Mouse (Mus musculus) liver, embryonic 14.5 days (tissue): ENCODE measurements around the gene Gm13103. TPM values are rescaled to one million over a fixed set of nuclear protein-coding genes. Genes with fewer than 3 reads are reported as not detected.
"Not testable (repeated sequence)": the region's sequence is repeated elsewhere in the genome, so short reads cannot be mapped to it uniquely, and the experiment has no call there.

ENCODE experiments used
- ATAC-seq: fragments of 200-750 bp; cut with Nextera tagmentation; 2 replicates; pipeline ENCODE4 v1.8.0; 2017; ENCODE audit warnings: moderate number of reproducible peaks, mild to moderate bottlenecking, moderate library complexity; ENCODE audit not compliant: insufficient read depth
- DNase-seq, 3 experiments: peaks; one replicate each; pipeline ENCODE4 v3.0.0-alpha.2; 2012 to 2013; ENCODE audit warnings: low read depth in 3 of 3, low spot score in 3 of 3
- H3K27ac ChIP-seq: fragments of 300-500 bp; sonication (generic); 2 replicates; pipeline ENCODE4 v1.5.1; 2014; ENCODE audit warnings: moderate library complexity, mild to moderate bottlenecking, control low read depth, inconsistent platforms
- H3K27me3 ChIP-seq: fragments of 300-500 bp; sonication (generic); 2 replicates; pipeline ENCODE4 v1.6.1; 2014; ENCODE audit warnings: mild to moderate bottlenecking, low read length, moderate library complexity; ENCODE audit not compliant: control insufficient read depth, insufficient read depth
- H3K36me3 ChIP-seq: fragments of 300-500 bp; sonication (generic); replicated peaks from 2 replicates; pipeline ENCODE4 v1.6.1; 2014; ENCODE audit warnings: low read depth; ENCODE audit not compliant: control insufficient read depth, insufficient read depth
- H3K4me1 ChIP-seq, 2 experiments: fragments of 200-500 bp in 1 of 2; fragments of 300-500 bp in 1 of 2; sonication (generic) in 1 of 2; replicated peaks; 2 replicates each; pipeline ENCODE4 v1.6.1; 2012 to 2014; ENCODE audit warnings: antibody characterized with exemption in 1 of 2, inconsistent platforms in 1 of 2, low read length in 1 of 2; ENCODE audit not compliant: control insufficient read depth in 2 of 2, insufficient read depth in 2 of 2
- H3K4me2 ChIP-seq: fragments of 300-500 bp; sonication (generic); 2 replicates; pipeline ENCODE4 v1.6.1; 2014; ENCODE audit warnings: low read depth, mild to moderate bottlenecking, control low read depth, moderate library complexity
- H3K4me3 ChIP-seq, 2 experiments: fragments of 200-500 bp in 1 of 2; fragments of 300-500 bp in 1 of 2; sonication (generic) in 1 of 2; 2 replicates each; pipeline ENCODE4 v1.5.1; 2012 to 2014; ENCODE audit warnings: low read depth in 2 of 2, low read length in 2 of 2, mild to moderate bottlenecking in 2 of 2, control low read depth in 1 of 2, inconsistent platforms in 1 of 2, moderate library complexity in 1 of 2; ENCODE audit not compliant: insufficient read depth in 1 of 2
- H3K9ac ChIP-seq: fragments of 300-500 bp; sonication (generic); replicated peaks from 2 replicates; pipeline ENCODE4 v1.6.1; 2014; ENCODE audit warnings: mild to moderate bottlenecking, control low read depth, moderate library complexity
- H3K9me3 ChIP-seq: fragments of 300-500 bp; sonication (generic); 2 replicates; pipeline ENCODE4 v1.6.1; 2016; ENCODE audit warnings: low read length, mixed read lengths; ENCODE audit not compliant: control insufficient read depth
- CTCF ChIP-seq: IDR thresholded peaks from 2 replicates; pipeline ENCODE4 v1.5.1; 2016; ENCODE audit warnings: antibody characterized with exemption, low read depth, control low read depth
- EP300 ChIP-seq: IDR thresholded peaks from 2 replicates; pipeline ENCODE4 v1.6.1; 2016; ENCODE audit warnings: antibody characterized with exemption, low read depth
- WGBS: fragments of 180-500 bp; shearing (Covaris S2); extraction: QIAGEN DNeasy Blood & Tissue Kit; methylation state at CpG from one replicate; pipeline ENCODE4 v1.1.7; 2014; ENCODE audit not compliant: insufficient replicate concordance; 5-methylcytosine and 5-hydroxymethylcytosine counted together
- polyA plus RNA-seq, 2 experiments: library from polyadenylated mRNA; depleted of rRNA in 1 of 2; stranded (reverse) in 1 of 2; unstranded in 1 of 2; fragments of >200 nt; fragmentation: Nextera tagmentation in 1 of 2; extraction: Ambion mirVana in 1 of 2; gene quantifications; 2 replicates each; pipeline versions ENCODE4 v1.2.1 to v1.2.3; 2012 to 2014

Gm13103 gene
- polyA plus RNA-seq (2012; rRNA removed) = not detected in 2 replicates
- not detected in 2 replicates for polyA plus RNA-seq (2014; fragmentation: Nextera tagmentation; extraction: Ambion mirVana)

GRCm38 (mm10) chr4:143846197-143846596 lies at the start of gene Gm13103:
TSS of gene Gm13103 (plus strand) at chr4:143846497.
- not testable (repeated sequence) for H3K36me3 ChIP-seq, ATAC-seq, H3K9me3 ChIP-seq, H3K4me1 ChIP-seq, DNase-seq, H3K9ac ChIP-seq, H3K4me3 ChIP-seq, H3K27ac ChIP-seq, H3K27me3 ChIP-seq, H3K4me2 ChIP-seq

GRCm38 (mm10) chr4:143815993-143816392 lies 30.3 kb upstream of the Gm13103 start, which contains the start of gene Gm13084:
TSS of gene Gm13084 (minus strand) at chr4:143816093.
- WGBS = 46% methylated on average over 2 of the region's 2 CpGs
- TF ChIP-seq CTCF (no peak), EP300 (no peak)
- Histone ChIP-seq H3K36me3 (no peaks in the 10 kb centered on the region), H3K4me2 (no peak within 1 kb of the TSS), H3K9ac (no peak within 1 kb of the TSS), H3K4me1 (no peaks in the 10 kb centered on the region), H3K27me3 (no peaks in the 10 kb centered on the region), H3K9me3 (no peaks in the 10 kb centered on the region), H3K27ac (no peak within 1 kb of the TSS), H3K4me3 (no peak within 1 kb of the TSS)
- DNase-seq = no peak
- no peak for ATAC-seq

- not testable (repeated sequence) for H3K4me1 ChIP-seq, H3K4me2 ChIP-seq, H3K27ac ChIP-seq, H3K9me3 ChIP-seq, DNase-seq, ATAC-seq, H3K9ac ChIP-seq, H3K4me3 ChIP-seq, H3K27me3 ChIP-seq, H3K36me3 ChIP-seq
- WGBS = 39% methylated on average over 1 of the region's 1 CpGs
These were observed 36.1 kb downstream of the Gm13103 start for GRCm38 (mm10) chr4:143882371-143882770.

GRCm38 (mm10) chr4:143894406-143894805 lies 48.1 kb downstream of the Gm13103 start:
- not testable (repeated sequence) for H3K27ac ChIP-seq, H3K4me1 ChIP-seq, H3K4me2 ChIP-seq, H3K36me3 ChIP-seq, DNase-seq, H3K9me3 ChIP-seq, H3K27me3 ChIP-seq, H3K9ac ChIP-seq, H3K4me3 ChIP-seq, ATAC-seq
- WGBS = 80% methylated on average over 3 of the region's 3 CpGs

GRCm38 (mm10) chr4:143900280-143900679 lies 54.0 kb downstream of the Gm13103 start, which contains the start of gene Pramef6:
TSS of gene Pramef6 (minus strand) at chr4:143900380.
- not testable (repeated sequence) for ATAC-seq, H3K4me3 ChIP-seq, H3K36me3 ChIP-seq, DNase-seq, H3K27me3 ChIP-seq, H3K27ac ChIP-seq, H3K4me2 ChIP-seq, H3K9me3 ChIP-seq, H3K4me1 ChIP-seq, H3K9ac ChIP-seq
- 52% methylated on average over 1 of the region's 1 CpGs for WGBS

Other genes starting within 250 kb of the Gm13103 start
- not detected in 2 replicates for gene Gm13083, start 231.5 kb upstream of the Gm13103 start, polyA plus RNA-seq (2012; rRNA removed)
- gene Gm13083, start 231.5 kb upstream of the Gm13103 start, polyA plus RNA-seq (2014; fragmentation: Nextera tagmentation; extraction: Ambion mirVana) = not detected in 2 replicates
- not detected in 2 replicates for gene Gm13088, start 189.3 kb upstream of the Gm13103 start, polyA plus RNA-seq (2012; rRNA removed)
- gene Gm13088, start 189.3 kb upstream of the Gm13103 start, polyA plus RNA-seq (2014; fragmentation: Nextera tagmentation; extraction: Ambion mirVana) = not detected in 2 replicates
- not detected in 2 replicates for gene Gm13089, start 143.8 kb upstream of the Gm13103 start, polyA plus RNA-seq (2012; rRNA removed)
- gene Gm13089, start 143.8 kb upstream of the Gm13103 start, polyA plus RNA-seq (2014; fragmentation: Nextera tagmentation; extraction: Ambion mirVana) = not detected in 2 replicates
- not detected in 2 replicates for gene Gm13078, start 127.0 kb upstream of the Gm13103 start, polyA plus RNA-seq (2012; rRNA removed)
- gene Gm13078, start 127.0 kb upstream of the Gm13103 start, polyA plus RNA-seq (2014; fragmentation: Nextera tagmentation; extraction: Ambion mirVana) = not detected in 2 replicates
- gene Gm13023, start 57.1 kb upstream of the Gm13103 start, polyA plus RNA-seq (2012; rRNA removed) = not detected in 2 replicates
- gene Gm13023, start 57.1 kb upstream of the Gm13103 start, polyA plus RNA-seq (2014; fragmentation: Nextera tagmentation; extraction: Ambion mirVana) = not detected in 2 replicates
- not detected in 2 replicates for gene Gm13084, start 30.4 kb upstream of the Gm13103 start, polyA plus RNA-seq (2012; rRNA removed)
- not detected in 2 replicates for gene Gm13084, start 30.4 kb upstream of the Gm13103 start, polyA plus RNA-seq (2014; fragmentation: Nextera tagmentation; extraction: Ambion mirVana)
- not detected in 2 replicates for gene Pramef6, start 53.9 kb downstream of the Gm13103 start, polyA plus RNA-seq (2012; rRNA removed)
- not detected in 2 replicates for gene Pramef6, start 53.9 kb downstream of the Gm13103 start, polyA plus RNA-seq (2014; fragmentation: Nextera tagmentation; extraction: Ambion mirVana)
- gene Pramef25, start 104.5 kb downstream of the Gm13103 start, polyA plus RNA-seq (2012; rRNA removed) = not detected in 2 replicates
- not detected in 2 replicates for gene Pramef25, start 104.5 kb downstream of the Gm13103 start, polyA plus RNA-seq (2014; fragmentation: Nextera tagmentation; extraction: Ambion mirVana)
- not detected in 2 replicates for gene Gm13101, start 120.5 kb downstream of the Gm13103 start, polyA plus RNA-seq (2012; rRNA removed)
- not detected in 2 replicates for gene Gm13101, start 120.5 kb downstream of the Gm13103 start, polyA plus RNA-seq (2014; fragmentation: Nextera tagmentation; extraction: Ambion mirVana)
- gene Pramef17, start 147.9 kb downstream of the Gm13103 start, polyA plus RNA-seq (2012; rRNA removed) = not detected in 2 replicates
- gene Pramef17, start 147.9 kb downstream of the Gm13103 start, polyA plus RNA-seq (2014; fragmentation: Nextera tagmentation; extraction: Ambion mirVana) = not detected in 2 replicates
- not detected in 2 replicates for gene Pramel4, start 212.6 kb downstream of the Gm13103 start, polyA plus RNA-seq (2012; rRNA removed)
- not detected in 2 replicates for gene Pramel4, start 212.6 kb downstream of the Gm13103 start, polyA plus RNA-seq (2014; fragmentation: Nextera tagmentation; extraction: Ambion mirVana)